Mouse (Mus musculus): ENCODE data around the gene Slc11a1.

DNA sequence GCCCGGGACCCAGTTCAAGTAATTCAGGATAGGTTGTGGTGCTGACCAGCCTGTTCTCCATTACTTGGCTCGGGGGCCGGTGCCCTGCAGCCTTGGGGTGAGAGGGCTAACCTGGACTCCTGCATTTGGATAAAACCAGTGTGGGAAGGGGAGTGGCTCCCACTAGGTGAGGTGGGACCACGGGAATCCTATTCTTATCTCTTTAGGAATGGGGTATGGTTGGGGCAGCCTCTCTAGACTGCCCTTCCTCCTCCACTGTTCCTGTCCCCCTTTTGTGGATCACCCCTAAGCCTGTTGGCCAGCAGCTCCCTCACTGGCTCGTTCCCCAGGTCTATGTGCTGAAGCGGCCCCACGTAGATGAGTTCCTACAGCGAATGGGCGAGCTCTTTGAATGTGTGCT, 19.3 kb downstream of the Slc11a1 start:
- TF ChIP-seq CTCF (IDR thresholded peaks at IDR 0.05; ENCODE audit: extremely low read depth, insufficient read depth, insufficient read length, insufficient replicate concordance) (no peak), POLR2A (IDR thresholded peaks at IDR 0.05; ENCODE audit: low read depth, low read length) (no peak)

Data from spleen, adult 2 months (tissue).